Mouse (Mus musculus): Measurements from ENCODE around the gene Etv2.

GRCm38 (mm10) chr7:30602583-30602982, 33.1 kb downstream of the Etv2 start:
- TF ChIP-seq CTCF (IDR thresholded peaks at IDR 0.05; ENCODE audit: control insufficient read depth, insufficient read depth, insufficient replicate concordance, low read depth, low read length) = no peak
- TF ChIP-seq POLR2A (IDR thresholded peaks at IDR 0.05; ENCODE audit: control insufficient read depth, low read depth, low read length) = no peak
